16 mouse cellular contexts compared by ENCODE assay signal in genomic region chr6:124861802-124862201, GRCm38 (mm10). TPM values are rescaled to one million over a fixed set of nuclear protein-coding genes. Genes with fewer than 3 reads are reported as not detected.
DNase-seq lines count a peak whose midpoint lies in the region; ATAC-seq and TF ChIP-seq lines count a peak whose summit lies in the region.
"Had no signal": no experiment of that assay in that cellular context is flagged by ENCODE, and none has a peak within 500 bp of the region (broad histone marks: within the 10 kb centered on the region; RNA-seq: fewer than 3 reads in every experiment).

No protein-coding gene starts in this region.

- H3K27ac ChIP-seq in layer of hippocampus, adult 2 months: peak overlapping the region; percentile 99
- H3K27ac ChIP-seq in embryonic facial prominence, embryonic 10.5 days (replicated peaks): peak overlapping the region; percentile 26; the same call in 1 of the 2 replicates
- peak overlapping the region; percentile 92; the same call in 1 of the 2 replicates for H3K27ac ChIP-seq in hindbrain, embryonic 12.5 days
- peak overlapping the region; percentile 97 for H3K27ac ChIP-seq in midbrain, embryonic 16.5 days (ENCODE audit: low read length)
- H3K27ac ChIP-seq: embryonic facial prominence, embryonic 15.5 days; gastrocnemius, adult 2 months had no signal

- no peak for TF ChIP-seq CTCF in layer of hippocampus, adult 2 months (conservative IDR thresholded peaks at IDR 0.05)

- H3K36me3 ChIP-seq in embryonic facial prominence, embryonic 10.5 days (replicated peaks): no peaks in the 10 kb centered on the region
- H3K36me3 ChIP-seq in hindbrain, embryonic 12.5 days: no peaks in the 10 kb centered on the region
- peaks cover 5% of the 10 kb centered on the region; the same call in 1 of the 2 replicates for H3K36me3 ChIP-seq in midbrain, embryonic 16.5 days (ENCODE audit: control insufficient read depth, insufficient read depth, low read length)
- H3K36me3 ChIP-seq: embryonic facial prominence, embryonic 15.5 days had no signal

- peaks cover 91% of the 10 kb centered on the region for H3K4me1 ChIP-seq in embryonic facial prominence, embryonic 10.5 days
- H3K4me1 ChIP-seq in hindbrain, embryonic 12.5 days: peaks cover 81% of the 10 kb centered on the region
- H3K4me1 ChIP-seq in midbrain, embryonic 16.5 days (ENCODE audit: control insufficient read depth, insufficient read depth, low read length): peaks cover 59% of the 10 kb centered on the region

- H3K9ac ChIP-seq in hindbrain, embryonic 12.5 days: peak overlapping the region; percentile 85; the same call in 1 of the 2 replicates
- peak overlapping the region; percentile 94 for H3K9ac ChIP-seq in midbrain, embryonic 16.5 days (ENCODE audit: low read depth, low read length)
- H3K9ac ChIP-seq: embryonic facial prominence, embryonic 15.5 days had no signal

- H3K9me3 ChIP-seq in embryonic facial prominence, embryonic 10.5 days: no peaks in the 10 kb centered on the region
- H3K9me3 ChIP-seq in hindbrain, embryonic 12.5 days (replicated peaks): no peaks in the 10 kb centered on the region
- no peaks in the 10 kb centered on the region for H3K9me3 ChIP-seq in midbrain, embryonic 16.5 days (replicated peaks; ENCODE audit: control insufficient read depth, low read length, poor library complexity, severe bottlenecking)
- H3K9me3 ChIP-seq: embryonic facial prominence, embryonic 15.5 days had no signal

- peak overlapping the region; percentile 89 for H3K4me2 ChIP-seq in hindbrain, embryonic 12.5 days (replicated peaks)
- H3K4me2 ChIP-seq in midbrain, embryonic 16.5 days (ENCODE audit: low read length): peak overlapping the region; percentile 72
- H3K4me2 ChIP-seq: embryonic facial prominence, embryonic 15.5 days; heart, embryonic 11.5 days; liver, embryonic 11.5 days had no signal

- H3K4me3 ChIP-seq in layer of hippocampus, adult 2 months: peak overlapping the region; percentile 82
- H3K4me3 ChIP-seq in embryonic facial prominence, embryonic 10.5 days: no peak overlapping the region; the same call in 1 of the 2 replicates
- H3K4me3 ChIP-seq in hindbrain, embryonic 12.5 days: no peak overlapping the region
- peak overlapping the region; percentile 68 for H3K4me3 ChIP-seq in midbrain, embryonic 16.5 days (ENCODE audit: low read depth, low read length)
- H3K4me3 ChIP-seq: embryonic facial prominence, embryonic 15.5 days; gastrocnemius, adult 2 months; myocyte had no signal

- peaks cover 90% of the 10 kb centered on the region for H3K27me3 ChIP-seq in embryonic facial prominence, embryonic 10.5 days (replicated peaks; ENCODE audit: low read depth, poor library complexity, severe bottlenecking)
- H3K27me3 ChIP-seq in hindbrain, embryonic 12.5 days: peaks cover 11% of the 10 kb centered on the region; the same call in 1 of the 2 replicates
- H3K27me3 ChIP-seq in midbrain, embryonic 16.5 days (ENCODE audit: control insufficient read depth, insufficient read depth, low read depth, low read length): no peaks in the 10 kb centered on the region
- H3K27me3 ChIP-seq: embryonic facial prominence, embryonic 15.5 days had no signal

- ATAC-seq in hindbrain, embryonic 12.5 days (ENCODE audit: low FRiP score): no peak
- ATAC-seq in midbrain, embryonic 16.5 days: no peak

- 36% methylated on average over 3 of the region's 3 CpGs for WGBS in embryonic facial prominence, embryonic 10.5 days
- WGBS in hindbrain, embryonic 12.5 days: 50% methylated on average over 2 of the region's 3 CpGs
- WGBS in midbrain, embryonic 16.5 days: 29% methylated on average over 3 of the region's 3 CpGs

- no peak for DNase-seq in layer of hippocampus, adult 2 months (ENCODE audit: low spot score in 2 of 2)
- DNase-seq in layer of hippocampus, postnatal 10 days (ENCODE audit: low spot score in 2 of 2): no peak
- no peak for DNase-seq in embryonic facial prominence, embryonic 10.5 days (ENCODE audit: low spot score)
- no peak for DNase-seq in frontal cortex, postnatal 25 days (ENCODE audit: low spot score in 2 of 2)
- DNase-seq in layer of hippocampus, postnatal 14 days (ENCODE audit: low spot score in 2 of 2): no peak
- DNase-seq in frontal cortex, postnatal 14 days (ENCODE audit: low spot score in 2 of 2): no peak
- DNase-seq: adrenal gland, postnatal 10 days; gastrocnemius, adult 2 months; kidney, postnatal 14 days; lung, postnatal 14 days had no signal

RNA-seq across cellular contexts. Expression of gene Gpr162, which starts 2.0 kb away (rescaled TPM):
- 100 to 1,000 TPM; 181 to 199 TPM for total RNA-seq in layer of hippocampus, adult 2 months (2021)
- 100 to 1,000 TPM; 162 to 178 TPM for total RNA-seq in layer of hippocampus, postnatal 10 days (2021)
- 1.3 and 1.4 TPM in 2 replicates for polyA plus RNA-seq in embryonic facial prominence, embryonic 10.5 days (2016; fragmentation: Nextera tagmentation; extraction: Ambion mirVana)
- polyA plus RNA-seq in hindbrain, embryonic 12.5 days (2016; fragmentation: Nextera tagmentation; extraction: Ambion mirVana): 11.3 and 12.7 TPM in 2 replicates
- polyA plus RNA-seq in midbrain, embryonic 16.5 days (2015; fragmentation: Nextera tagmentation; extraction: Ambion mirVana): 36.6 and 40.0 TPM in 2 replicates
- 100 to 1,000 TPM; 180 to 193 TPM for total RNA-seq in layer of hippocampus, postnatal 14 days (2021)
- total RNA-seq: gastrocnemius, adult 2 months had no signal

RNA-seq across cellular contexts. Expression of gene P3h3, which starts 4.2 kb away (rescaled TPM):
- 10 to 100 TPM; 33.7 to 36.7 TPM for total RNA-seq in layer of hippocampus, adult 2 months (2021)
- total RNA-seq in layer of hippocampus, postnatal 10 days (2021): 10 to 100 TPM; 29.1 to 32.1 TPM
- polyA plus RNA-seq in embryonic facial prominence, embryonic 10.5 days (2016; fragmentation: Nextera tagmentation; extraction: Ambion mirVana): 12.2 and 17.0 TPM in 2 replicates
- 34.5 and 39.6 TPM in 2 replicates for polyA plus RNA-seq in hindbrain, embryonic 12.5 days (2016; fragmentation: Nextera tagmentation; extraction: Ambion mirVana)
- polyA plus RNA-seq in midbrain, embryonic 16.5 days (2015; fragmentation: Nextera tagmentation; extraction: Ambion mirVana): 13.4 and 15.4 TPM in 2 replicates
- total RNA-seq in layer of hippocampus, postnatal 14 days (2021): 10 to 100 TPM; 24.7 to 24.8 TPM

RNA-seq across cellular contexts. Expression of gene Gnb3, which starts 21.7 kb away (rescaled TPM):
- total RNA-seq in layer of hippocampus, adult 2 months (2021): under 1 TPM in 1 of 2 experiments, not detected in 1; 0.20 TPM
- under 1 TPM in 1 of 2 experiments, not detected in 1; 0.27 TPM for total RNA-seq in layer of hippocampus, postnatal 10 days (2021)
- polyA plus RNA-seq in embryonic facial prominence, embryonic 10.5 days (2016; fragmentation: Nextera tagmentation; extraction: Ambion mirVana): 0.60 and 0.97 TPM in 2 replicates
- polyA plus RNA-seq in hindbrain, embryonic 12.5 days (2016; fragmentation: Nextera tagmentation; extraction: Ambion mirVana): 0.52 and 0.92 TPM in 2 replicates
- polyA plus RNA-seq in midbrain, embryonic 16.5 days (2015; fragmentation: Nextera tagmentation; extraction: Ambion mirVana): 2.3 and 2.4 TPM in 2 replicates
- under 1 TPM in 1 of 2 experiments, not detected in 1; 0.21 TPM for total RNA-seq in layer of hippocampus, postnatal 14 days (2021)

RNA-seq across cellular contexts. Expression of gene Cd4, which starts 26.2 kb away (rescaled TPM):
- under 1 TPM; 0.18 to 0.47 TPM for total RNA-seq in layer of hippocampus, adult 2 months (2021)
- 1 to 10 TPM in 1 of 2 experiments, under 1 TPM in 1; 0.62 to 1.0 TPM for total RNA-seq in layer of hippocampus, postnatal 10 days (2021)
- not detected in 2 replicates for polyA plus RNA-seq in embryonic facial prominence, embryonic 10.5 days (2016; fragmentation: Nextera tagmentation; extraction: Ambion mirVana)
- 0.06 TPM in 1 of 2 replicates, not detected in the other for polyA plus RNA-seq in hindbrain, embryonic 12.5 days (2016; fragmentation: Nextera tagmentation; extraction: Ambion mirVana)
- polyA plus RNA-seq in midbrain, embryonic 16.5 days (2015; fragmentation: Nextera tagmentation; extraction: Ambion mirVana): 0.11 TPM in 1 of 2 replicates, not detected in the other
- total RNA-seq in layer of hippocampus, postnatal 14 days (2021): under 1 TPM; 0.29 to 0.58 TPM
- total RNA-seq: gastrocnemius, adult 2 months had no signal
- polyA plus RNA-seq: heart, embryonic 11.5 days; liver, embryonic 11.5 days; myocyte had no signal

RNA-seq across cellular contexts. Expression of gene Cdca3, which starts 32.5 kb away (rescaled TPM):
- 1 to 10 TPM in 1 of 2 experiments, under 1 TPM in 1; 0.47 to 1.3 TPM for total RNA-seq in layer of hippocampus, adult 2 months (2021)
- 1 to 10 TPM; 5.4 to 6.1 TPM for total RNA-seq in layer of hippocampus, postnatal 10 days (2021)
- 225 and 238 TPM in 2 replicates for polyA plus RNA-seq in embryonic facial prominence, embryonic 10.5 days (2016; fragmentation: Nextera tagmentation; extraction: Ambion mirVana)
- 111 and 120 TPM in 2 replicates for polyA plus RNA-seq in hindbrain, embryonic 12.5 days (2016; fragmentation: Nextera tagmentation; extraction: Ambion mirVana)
- 18.2 and 19.5 TPM in 2 replicates for polyA plus RNA-seq in midbrain, embryonic 16.5 days (2015; fragmentation: Nextera tagmentation; extraction: Ambion mirVana)
- 1 to 10 TPM; 2.0 to 3.4 TPM for total RNA-seq in layer of hippocampus, postnatal 14 days (2021)

Comparison
In these comparisons a context has a peak if more than half of its experiments do, and no peak if none do; other contexts are left out.
1. H3K27ac ChIP-seq: peak in every context shown above with its lines; median percentile 99 in layer of hippocampus, adult 2 months; 97 in midbrain, embryonic 16.5 days; 92 in hindbrain, embryonic 12.5 days; 26 in embryonic facial prominence, embryonic 10.5 days.
2. H3K4me3 ChIP-seq: peak in layer of hippocampus, adult 2 months (single experiment) and midbrain, embryonic 16.5 days (single experiment); none in embryonic facial prominence, embryonic 10.5 days (single experiment) and hindbrain, embryonic 12.5 days (single experiment).